Mouse (Mus musculus) kidney, adult 2 months (tissue): ENCODE data around the gene Ythdf2.

Experiments
- CTCF ChIP-seq: fragments of 200-500 bp; conservative IDR thresholded peaks from 2 replicates; pipeline ENCODE4 v1.5.1; 2011; ENCODE audit warnings: low read depth, mild to moderate bottlenecking, control low read depth, low read length, moderate library complexity, mixed read lengths; ENCODE audit not compliant: insufficient read depth, insufficient read length
- POLR2A ChIP-seq: fragments of 200-500 bp; IDR thresholded peaks from one replicate; pipeline ENCODE4 v1.6.1; 2011; ENCODE audit warnings: low read depth, low read length, control low read depth

GRCm38 (mm10) chr4:132240367-132240766 is 28.3 kb upstream of the Ythdf2 start:
- TF ChIP-seq POLR2A: no peak
- no peak for TF ChIP-seq CTCF
